Mouse (Mus musculus) intestine, embryonic 14.5 days (tissue): Measurements from ENCODE around the gene Vmn1r4. TPM values are rescaled to one million over a fixed set of nuclear protein-coding genes. Genes with fewer than 3 reads are reported as not detected.
A peak's percentile ranks its signal among the peaks of the same experiment; 100 is the strongest.

ENCODE experiments used
- ATAC-seq: fragments of 200-750 bp; cut with Nextera tagmentation; replicated peaks from 2 replicates; pipeline ENCODE4 v1.8.0; 2017; ENCODE audit warnings: low read depth, moderate number of reproducible peaks, moderate TSS enrichment, moderate library complexity; ENCODE audit not compliant: low FRiP score, low TSS enrichment
- DNase-seq: peaks from one replicate; pipeline ENCODE4 v3.0.0-alpha.2; 2018; ENCODE audit warnings: low spot score
- H3K27ac ChIP-seq: fragments of 300-500 bp; sonication (generic); 2 replicates; pipeline ENCODE4 v1.5.1; 2014; ENCODE audit warnings: low read depth, mild to moderate bottlenecking, control low read depth
- H3K27me3 ChIP-seq: fragments of 300-500 bp; sonication (generic); replicated peaks from 2 replicates; pipeline ENCODE4 v1.6.1; 2014; ENCODE audit warnings: low read length, control low read depth; ENCODE audit not compliant: control insufficient read depth, insufficient read depth
- H3K36me3 ChIP-seq: fragments of 300-500 bp; sonication (generic); 2 replicates; pipeline ENCODE4 v1.6.1; 2014; ENCODE audit warnings: low read length, control low read depth; ENCODE audit not compliant: control insufficient read depth, insufficient read depth
- H3K4me1 ChIP-seq: fragments of 300-500 bp; sonication (generic); replicated peaks from 2 replicates; pipeline ENCODE4 v1.6.1; 2014; ENCODE audit warnings: low read length, control low read depth, mixed read lengths; ENCODE audit not compliant: control insufficient read depth, insufficient read depth
- H3K4me2 ChIP-seq: fragments of 300-500 bp; sonication (generic); 2 replicates; pipeline ENCODE4 v1.6.1; 2014; ENCODE audit warnings: low read length
- H3K4me3 ChIP-seq: fragments of 300-500 bp; sonication (generic); 2 replicates; pipeline ENCODE4 v1.5.1; 2014; ENCODE audit warnings: low read depth, low read length, control low read depth, mixed read lengths
- H3K9ac ChIP-seq: fragments of 300-500 bp; sonication (generic); 2 replicates; pipeline ENCODE4 v1.6.1; 2014; ENCODE audit warnings: mild to moderate bottlenecking, low read length
- H3K9me3 ChIP-seq: fragments of 300-500 bp; sonication (generic); 2 replicates; pipeline ENCODE4 v1.6.1; 2016; ENCODE audit warnings: low read length, control low read depth; ENCODE audit not compliant: control insufficient read depth
- whole genome bisulfite sequencing: fragments of 180-500 bp; shearing (Covaris S2); extraction: QIAGEN DNeasy Blood & Tissue Kit; methylation state at CpG from one replicate; pipeline ENCODE4 v1.1.7; 2014; 5-methylcytosine and 5-hydroxymethylcytosine counted together
- polyA plus RNA-seq: library from polyadenylated mRNA; unstranded; fragments of >200 nt; fragmentation: Nextera tagmentation; extraction: Ambion mirVana; gene quantifications from 2 replicates; pipeline ENCODE4 v1.2.1, GENCODE M21; 2014

The Vmn1r4 gene
- polyA plus RNA-seq = 0.17 and 0.31 TPM in 2 replicates

- DNase-seq (peak; percentile 95), ATAC-seq (peak; percentile 97)
- no peaks in the 10 kb centered on the region for H3K27me3 ChIP-seq
- H3K4me3 ChIP-seq = peak within 1 kb of the TSS; percentile 52
- H3K9ac ChIP-seq = peak within 1 kb of the TSS; percentile 49
- peaks cover 4% of the 10 kb centered on the region; the same call in 1 of the 2 replicates for H3K4me1 ChIP-seq
- peak within 1 kb of the TSS; percentile 65 for H3K4me2 ChIP-seq
- no peaks in the 10 kb centered on the region for H3K9me3 ChIP-seq
- H3K27ac ChIP-seq = peak within 1 kb of the TSS; percentile 82
- 3% methylated on average over 64 of the region's 64 CpGs for WGBS
- H3K36me3 ChIP-seq = no peaks in the 10 kb centered on the region
Measured at GRCm38 (mm10) chr6:56923726-56924707, at the start of gene Vmn1r4, which contains the start of gene Nt5c3. Gene Vmn1r4 (plus strand): TSS chr6:56924015. Gene Nt5c3 (minus strand): TSS chr6:56923932.

- Histone ChIP-seq H3K4me1 (no peaks in the 10 kb centered on the region), H3K4me2 (no peak overlapping the region), H3K9ac (no peak overlapping the region), H3K36me3 (peaks cover 62% of the 10 kb centered on the region), H3K27me3 (no peaks in the 10 kb centered on the region), H3K4me3 (no peak overlapping the region), H3K9me3 (no peaks in the 10 kb centered on the region), H3K27ac (no peak overlapping the region)
- ATAC-seq = peak; percentile 72; the same call in 1 of the 2 replicates
- 83% methylated on average over 4 of the region's 4 CpGs for WGBS
- no peak for DNase-seq
Measured at GRCm38 (mm10) chr6:56876870-56877269, 46.9 kb upstream of the Vmn1r4 start.

- no peaks in the 10 kb centered on the region for H3K27me3 ChIP-seq
- 90% methylated on average over 8 of the region's 8 CpGs for WGBS
- DNase-seq (no peak), ATAC-seq (no peak)
- H3K4me3 ChIP-seq = no peak overlapping the region
- no peaks in the 10 kb centered on the region for H3K9me3 ChIP-seq
- no peaks in the 10 kb centered on the region for H3K4me1 ChIP-seq
- no peak overlapping the region for H3K27ac ChIP-seq
- H3K4me2 ChIP-seq = no peak overlapping the region
- no peak overlapping the region for H3K9ac ChIP-seq
- H3K36me3 ChIP-seq = peaks cover 68% of the 10 kb centered on the region
Measured at GRCm38 (mm10) chr6:56877985-56878384, 45.8 kb upstream of the Vmn1r4 start.

GRCm38 (mm10) chr6:56879352-56879955, 44.4 kb upstream of the Vmn1r4 start:
- Histone ChIP-seq H3K4me1 (no peaks in the 10 kb centered on the region), H3K27ac (no peak overlapping the region), H3K9me3 (no peaks in the 10 kb centered on the region), H3K27me3 (no peaks in the 10 kb centered on the region), H3K4me3 (no peak overlapping the region), H3K4me2 (no peak overlapping the region), H3K36me3 (peaks cover 73% of the 10 kb centered on the region), H3K9ac (no peak overlapping the region)
- DNase-seq (no peak), ATAC-seq (peak; percentile 44; the same call in 1 of the 2 replicates)
- 44% methylated on average over 1 of the region's 1 CpGs for WGBS

- H3K27me3 ChIP-seq = no peaks in the 10 kb centered on the region
- no peak overlapping the region for H3K4me2 ChIP-seq
- H3K4me3 ChIP-seq = no peak overlapping the region
- no peak overlapping the region for H3K27ac ChIP-seq
- H3K9me3 ChIP-seq = no peaks in the 10 kb centered on the region
- no peaks in the 10 kb centered on the region for H3K4me1 ChIP-seq
- peaks cover 60% of the 10 kb centered on the region for H3K36me3 ChIP-seq
- DNase-seq = no peak
- no peak for ATAC-seq
- 95% methylated on average over 6 of the region's 6 CpGs for WGBS
- H3K9ac ChIP-seq = no peak overlapping the region
Measured at GRCm38 (mm10) chr6:56888561-56888960, 35.3 kb upstream of the Vmn1r4 start.

DNA sequence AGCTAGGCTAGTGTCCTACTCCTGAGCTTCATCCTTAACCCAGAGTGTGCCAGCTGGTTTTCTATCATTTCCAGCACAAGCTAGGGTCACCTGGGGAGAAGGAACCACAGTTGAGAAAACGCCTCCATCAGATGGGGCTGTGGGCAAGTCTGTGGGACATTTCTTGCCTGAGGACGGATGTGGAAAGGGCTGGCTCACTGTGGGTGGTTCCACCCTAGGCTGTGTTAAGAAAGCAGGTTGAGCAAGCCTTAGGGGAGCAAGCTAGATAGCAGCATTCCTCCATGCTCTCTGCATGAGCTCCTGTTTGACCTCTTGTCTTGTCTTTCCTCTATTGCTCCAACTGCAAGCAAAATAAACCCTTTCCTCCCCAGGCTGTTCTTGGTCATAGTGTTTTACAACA, 33.1 kb upstream of the Vmn1r4 start:
- H3K9ac ChIP-seq = no peak overlapping the region
- peaks cover 41% of the 10 kb centered on the region for H3K36me3 ChIP-seq
- H3K27ac ChIP-seq = no peak overlapping the region
- no peaks in the 10 kb centered on the region for H3K4me1 ChIP-seq
- no peak overlapping the region for H3K4me3 ChIP-seq
- DNase-seq (no peak), ATAC-seq (no peak)
- WGBS = 79% methylated on average over 2 of the region's 2 CpGs
- no peak overlapping the region for H3K4me2 ChIP-seq
- H3K9me3 ChIP-seq = no peaks in the 10 kb centered on the region
- H3K27me3 ChIP-seq = no peaks in the 10 kb centered on the region

DNA sequence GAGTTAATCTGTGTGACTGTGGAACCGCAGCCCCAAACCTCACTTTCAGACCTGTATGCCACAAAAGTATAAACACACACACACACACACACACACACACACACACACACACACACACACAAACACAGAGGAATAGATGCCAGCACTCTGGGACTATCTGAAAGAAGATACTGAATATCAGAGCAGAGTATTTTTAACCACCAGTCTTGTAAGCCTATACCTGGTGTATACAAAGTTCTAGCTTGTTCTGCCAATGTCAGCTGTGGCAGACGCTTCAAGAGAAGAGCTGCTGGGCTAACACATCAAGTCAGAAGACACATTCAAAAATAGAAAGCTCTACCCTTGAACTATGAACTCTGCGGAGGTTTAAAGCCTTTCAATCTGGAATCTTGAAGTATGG, 24.2 kb upstream of the Vmn1r4 start:
- DNase-seq (no peak), ATAC-seq (no peak)
- Histone ChIP-seq H3K27ac (no peak overlapping the region), H3K27me3 (no peaks in the 10 kb centered on the region), H3K4me3 (no peak overlapping the region), H3K9ac (no peak overlapping the region), H3K9me3 (no peaks in the 10 kb centered on the region), H3K4me1 (peaks cover 18% of the 10 kb centered on the region), H3K36me3 (no peaks in the 10 kb centered on the region), H3K4me2 (no peak overlapping the region)
- WGBS = 68% methylated on average over 3 of the region's 3 CpGs

DNA sequence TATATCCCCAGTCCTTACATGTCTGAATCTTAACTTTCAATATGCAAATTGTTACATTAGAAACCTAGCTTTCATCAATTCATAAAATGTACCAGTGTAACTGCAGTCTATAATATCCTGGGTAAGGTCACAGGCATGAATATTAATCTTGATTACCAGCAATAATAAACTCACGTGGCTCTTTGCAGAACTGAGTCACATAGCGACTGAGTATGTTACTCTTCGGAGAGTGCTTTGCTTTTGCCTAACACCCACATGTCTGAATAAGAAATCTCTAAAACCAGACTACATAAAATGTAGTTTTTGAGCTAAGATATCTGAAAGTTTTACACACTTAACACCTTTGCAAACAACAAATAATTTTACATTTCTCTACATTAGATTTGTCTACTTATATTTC, 22.5 kb upstream of the Vmn1r4 start:
- Histone ChIP-seq H3K27ac (no peak overlapping the region), H3K27me3 (no peaks in the 10 kb centered on the region), H3K4me1 (peaks cover 20% of the 10 kb centered on the region), H3K9ac (no peak overlapping the region), H3K4me2 (peak overlapping the region; percentile 37), H3K36me3 (no peaks in the 10 kb centered on the region), H3K9me3 (no peaks in the 10 kb centered on the region), H3K4me3 (no peak overlapping the region)
- DNase-seq (no peak), ATAC-seq (no peak)
- 62% methylated on average over 3 of the region's 3 CpGs for WGBS
